Mouse (Mus musculus) erythroblast, adult 5-6 weeks (primary cell): ENCODE measurements around the gene Adam19. TPM values are rescaled to one million over a fixed set of nuclear protein-coding genes. Genes with fewer than 3 reads are reported as not detected.
"Not testable (repeated sequence)": the region's sequence is repeated elsewhere in the genome, so short reads cannot be mapped to it uniquely, and the experiment has no call there.

Experiments used
- ATAC-seq: replicated peaks from 2 replicates; pipeline ENCODE4 v1.8.0; 2016; ENCODE audit warnings: moderate number of reproducible peaks, mild to moderate bottlenecking, moderate TSS enrichment, inconsistent platforms; ENCODE audit not compliant: poor library complexity, low FRiP score, severe bottlenecking
- total RNA-seq, 2 experiments: library from RNA; stranded (forward) in 1 of 2; stranded (reverse) in 1 of 2; fragments of 150-400 nt in 1 of 2; fragments of 200-764, 138-1000 nt in 1 of 2; gene quantifications; 2 replicates each; pipeline versions ENCODE4 v1.2.3 to v1.2.4; 2015 to 2017; ENCODE audit warnings: low replicate concordance in 2 of 2

Adam19 gene
- total RNA-seq, 2 experiments from 2014 or later, result 4.6 to 6.2 TPM

DNA sequence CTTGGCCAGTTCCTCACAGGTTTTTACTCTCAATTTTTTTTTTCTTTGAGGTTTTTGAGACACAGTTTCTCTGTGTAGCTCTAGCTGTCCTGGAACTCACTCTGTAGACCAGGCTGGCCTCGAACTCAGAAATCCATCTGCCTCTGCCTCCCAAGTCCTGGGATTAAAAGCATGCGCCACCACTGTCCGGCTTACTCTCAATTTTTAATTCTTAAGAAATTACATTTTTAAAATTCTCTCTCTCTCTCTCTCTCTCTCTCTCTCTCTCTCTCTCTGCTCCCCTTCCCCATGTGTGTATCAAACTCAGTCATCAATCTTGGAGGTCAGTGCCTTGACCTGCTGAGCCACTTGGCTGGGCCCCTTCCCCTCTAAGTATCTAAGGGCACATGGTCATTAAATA lies 2.3 kb upstream of the Adam19 start:
- ATAC-seq, result not testable (repeated sequence)

DNA sequence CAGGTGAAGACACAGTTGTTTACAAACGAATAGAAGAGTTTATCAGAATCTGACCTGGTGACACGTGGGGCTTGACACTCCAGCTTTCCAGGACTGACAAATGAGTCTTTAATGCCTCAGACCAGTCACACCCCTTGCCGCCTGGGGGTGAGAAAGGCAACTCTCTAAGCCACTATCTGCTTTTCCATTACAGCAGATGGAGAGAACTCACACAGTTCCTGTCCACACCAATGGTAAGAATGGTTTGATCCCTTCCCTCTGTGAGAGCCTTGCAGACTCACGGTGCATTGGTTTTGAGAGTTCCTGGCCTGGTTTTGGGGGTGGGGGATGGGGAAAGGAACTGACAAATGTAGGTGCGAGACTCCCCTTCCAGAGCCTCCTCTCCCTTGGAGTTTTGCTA lies 1.5 kb upstream of the Adam19 start:
- ATAC-seq, result no peak

DNA sequence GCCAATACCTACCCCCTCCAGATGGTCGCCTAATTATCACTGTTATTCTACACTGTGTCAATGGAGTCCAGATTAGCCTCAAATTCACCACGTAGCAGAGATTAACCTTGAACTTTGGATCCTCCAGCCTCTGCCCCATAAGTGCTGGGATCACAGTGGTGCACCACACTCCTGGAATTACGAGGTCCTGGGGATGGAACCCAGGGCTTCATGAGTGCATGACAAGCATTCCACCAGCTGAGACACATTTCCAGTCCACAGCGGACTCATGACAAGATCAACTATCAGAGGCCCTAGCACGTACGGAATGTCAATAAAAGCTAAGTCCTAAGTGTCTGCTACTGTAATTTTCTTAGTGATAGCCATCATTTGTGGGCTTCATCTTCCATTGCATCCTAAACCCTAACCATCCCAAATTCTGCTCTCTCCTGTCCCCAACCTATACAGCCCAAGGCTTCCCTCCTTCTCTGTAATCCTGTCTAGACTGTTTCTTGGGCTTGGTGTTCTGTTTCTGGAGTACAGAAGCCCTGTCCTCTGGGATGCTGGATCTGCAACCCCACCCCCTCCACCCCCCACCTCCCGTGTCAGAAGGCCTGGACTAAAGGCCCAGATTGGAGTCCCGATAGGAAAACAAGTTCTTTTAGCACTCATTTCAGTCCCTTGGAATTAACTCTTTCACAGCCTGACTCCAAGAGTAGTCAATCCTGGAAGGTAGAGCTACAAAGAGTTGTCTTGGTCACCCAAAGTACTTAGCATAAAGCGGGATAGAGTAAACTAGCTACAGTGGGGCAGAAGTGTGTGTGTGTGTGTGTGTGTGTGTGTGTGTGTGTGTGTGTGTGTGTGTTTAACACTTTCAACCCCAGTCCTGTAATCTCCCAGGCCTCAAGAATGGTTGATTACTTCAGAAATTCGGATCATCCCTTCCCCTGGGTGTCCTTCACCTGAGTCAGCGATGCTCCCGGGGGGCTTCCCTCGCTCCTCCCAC lies 589 bp upstream of the Adam19 start:
- no peak for ATAC-seq

DNA sequence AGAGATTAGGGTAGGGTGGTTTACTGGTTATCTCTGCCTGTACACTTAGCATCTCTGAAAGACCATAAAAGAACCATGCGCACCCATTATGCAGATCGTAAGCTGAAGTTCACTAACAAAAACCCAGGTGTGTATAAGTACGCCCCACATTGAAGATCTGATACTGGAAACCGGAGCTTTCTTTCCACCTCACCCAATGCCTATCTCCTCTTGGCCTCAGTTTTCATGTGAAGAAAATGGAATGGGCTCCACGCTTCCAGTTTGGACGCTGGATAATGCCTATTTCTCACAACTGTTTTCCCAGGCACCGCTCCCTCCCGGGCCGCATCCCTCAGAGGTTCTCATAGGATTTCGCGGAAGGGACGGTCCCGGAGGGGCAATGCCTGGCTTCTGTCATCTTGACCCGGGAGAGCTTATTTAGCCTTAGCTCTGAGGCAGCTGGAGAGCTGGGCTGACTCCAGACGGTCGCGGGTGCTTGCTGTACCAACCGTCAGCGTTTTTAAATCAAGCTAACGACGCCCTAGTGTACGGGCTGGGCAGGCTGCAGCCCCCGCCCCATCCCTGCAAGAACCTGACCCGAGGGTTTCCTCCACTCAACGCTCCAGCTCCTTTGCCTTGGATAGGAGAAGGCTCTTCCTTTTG lies 1.1 kb downstream of the Adam19 start:
- no peak for ATAC-seq

DNA sequence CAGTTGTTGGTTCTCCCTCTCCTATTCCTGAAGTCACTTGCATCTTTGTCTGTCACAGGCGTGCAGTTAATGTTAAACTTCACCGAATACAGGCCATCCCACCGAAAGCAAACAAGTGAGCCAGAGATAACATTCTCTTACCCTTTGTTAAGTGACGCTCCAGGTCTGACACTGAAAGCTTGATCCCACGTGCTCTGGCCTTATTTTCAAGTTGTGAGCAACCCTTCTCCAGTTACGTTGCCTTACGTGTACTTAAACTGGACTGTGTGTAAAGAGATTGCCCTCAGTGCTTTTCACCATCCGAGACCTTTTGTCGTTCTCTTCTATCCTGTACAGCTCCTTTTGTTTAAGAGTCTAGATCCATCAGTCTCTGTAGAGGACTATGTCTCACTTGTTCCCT lies 2.2 kb downstream of the Adam19 start:
- ATAC-seq, result no peak

DNA sequence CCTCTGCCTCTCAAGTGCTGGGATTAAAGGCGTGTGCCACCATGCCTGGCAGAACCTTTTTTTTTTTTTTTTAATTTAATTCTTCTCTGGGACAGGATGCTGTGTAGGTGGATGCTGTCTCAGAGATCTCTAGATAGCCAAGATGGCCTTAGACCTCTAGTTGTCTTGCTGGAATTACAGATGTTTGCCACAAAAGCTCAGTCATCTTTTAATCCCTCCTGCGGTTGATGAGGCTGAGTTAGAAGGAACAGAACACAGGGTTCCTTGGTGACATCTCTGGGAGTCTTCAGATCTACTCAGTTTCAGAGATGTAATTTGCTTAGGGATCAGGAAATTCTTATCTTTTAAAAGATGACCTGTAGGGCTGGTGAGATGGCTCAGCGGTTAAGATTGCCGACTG lies 3.1 kb downstream of the Adam19 start:
- no peak for ATAC-seq

DNA sequence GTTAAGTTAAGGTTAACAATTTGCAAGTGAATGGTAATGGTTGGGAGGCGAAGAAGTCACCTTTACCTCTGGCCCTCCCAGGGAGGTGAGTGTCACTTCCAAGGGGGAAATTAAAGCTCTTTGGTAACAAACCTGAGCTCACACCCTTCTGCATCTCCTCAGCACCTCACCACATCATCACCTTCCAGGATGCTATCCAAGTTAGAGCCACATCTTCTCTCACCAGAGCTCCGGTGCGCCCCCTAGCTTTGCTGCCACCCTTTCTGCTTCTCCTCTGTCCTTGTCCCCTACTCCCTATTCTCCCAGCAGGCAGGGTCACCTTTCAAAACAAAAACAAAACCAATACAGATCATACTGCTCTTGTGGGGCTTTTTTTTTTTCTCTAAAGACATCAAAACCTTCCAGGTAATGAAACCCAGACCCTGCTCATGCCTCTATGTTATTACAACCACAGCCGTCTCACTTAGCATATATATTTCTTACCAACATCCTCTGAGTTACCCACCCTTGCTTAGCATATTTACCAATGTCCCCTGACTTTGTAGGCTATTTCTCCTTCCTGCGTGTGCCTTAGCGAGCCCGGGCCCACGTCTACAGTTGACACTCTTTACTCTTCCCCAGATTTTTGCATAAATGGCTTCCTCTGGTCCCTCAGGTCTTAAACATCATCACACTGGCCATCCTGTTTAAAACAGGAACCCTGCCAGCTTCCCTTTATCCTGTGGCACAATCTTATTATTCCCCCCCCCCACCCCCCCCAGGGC lies 4.3 kb downstream of the Adam19 start:
- ATAC-seq, result no peak

DNA sequence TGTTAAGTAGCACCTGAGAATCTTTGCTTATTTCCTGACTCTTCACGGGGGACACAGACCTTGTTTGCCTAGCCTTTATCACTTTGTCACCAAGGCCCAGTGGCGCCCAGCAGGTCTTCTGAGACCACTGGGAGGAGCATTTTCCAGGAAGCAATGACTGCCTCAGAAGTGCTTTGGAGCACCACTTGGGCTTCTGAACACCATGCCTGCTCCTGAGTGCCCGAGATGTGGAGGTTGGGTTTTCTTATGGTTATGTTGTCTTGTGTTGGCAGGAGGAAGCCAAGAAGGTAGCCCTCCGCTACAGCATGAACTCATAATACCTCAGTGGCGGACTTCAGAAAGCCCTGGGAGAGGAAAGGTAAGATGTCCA lies 4.8 kb downstream of the Adam19 start:
- ATAC-seq, result no peak

DNA sequence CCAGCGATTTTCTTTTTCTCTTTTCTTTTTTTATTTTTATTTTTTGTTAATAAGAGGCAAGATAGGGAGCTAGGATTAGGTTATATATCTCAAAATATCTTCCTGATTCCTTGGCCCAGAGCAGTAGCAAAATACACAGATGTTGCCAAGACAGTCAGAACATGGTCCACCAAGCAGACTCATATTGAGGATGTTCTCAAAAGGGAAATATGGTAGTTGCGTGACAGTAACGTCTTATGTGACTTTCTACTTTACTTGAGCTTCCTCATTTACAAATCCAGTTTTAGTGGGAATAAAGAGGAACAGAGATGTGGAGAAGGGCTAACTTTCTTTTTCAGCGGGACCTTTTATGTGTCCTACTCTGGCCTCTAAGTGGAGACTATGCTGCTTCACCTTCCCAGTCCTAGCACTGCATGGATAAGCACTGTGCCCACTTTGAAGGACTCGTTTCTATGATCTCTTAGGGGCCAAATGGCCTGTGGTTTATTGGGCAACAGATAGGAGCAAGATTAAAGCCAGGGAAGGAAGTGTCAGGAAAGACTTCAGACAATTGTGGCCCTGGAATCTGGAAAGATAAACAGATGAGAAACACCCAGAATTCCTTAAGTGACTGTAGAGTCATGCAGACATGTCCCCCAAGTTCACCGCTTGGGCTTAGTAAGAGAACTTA lies 6.1 kb downstream of the Adam19 start:
- ATAC-seq, result no peak

DNA sequence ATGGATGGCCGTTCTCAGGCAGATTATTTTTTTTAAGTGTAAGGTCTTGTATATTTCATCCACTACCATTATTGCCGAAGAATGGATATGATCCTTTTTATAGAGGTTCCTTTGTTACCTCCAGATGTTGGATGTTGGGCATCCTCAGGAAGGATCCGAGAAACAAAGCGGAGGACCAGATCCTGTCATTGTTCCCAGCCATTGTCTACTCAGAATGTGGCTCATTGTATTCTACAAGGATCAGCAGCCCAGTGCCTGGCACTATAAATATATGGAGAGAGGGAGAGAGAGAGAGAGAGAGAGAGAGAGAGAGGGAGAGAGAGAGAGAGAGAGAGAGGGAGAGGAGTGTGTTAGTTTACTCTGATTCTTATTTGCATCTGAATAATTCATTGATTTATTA lies 6.8 kb downstream of the Adam19 start:
- no peak for ATAC-seq

DNA sequence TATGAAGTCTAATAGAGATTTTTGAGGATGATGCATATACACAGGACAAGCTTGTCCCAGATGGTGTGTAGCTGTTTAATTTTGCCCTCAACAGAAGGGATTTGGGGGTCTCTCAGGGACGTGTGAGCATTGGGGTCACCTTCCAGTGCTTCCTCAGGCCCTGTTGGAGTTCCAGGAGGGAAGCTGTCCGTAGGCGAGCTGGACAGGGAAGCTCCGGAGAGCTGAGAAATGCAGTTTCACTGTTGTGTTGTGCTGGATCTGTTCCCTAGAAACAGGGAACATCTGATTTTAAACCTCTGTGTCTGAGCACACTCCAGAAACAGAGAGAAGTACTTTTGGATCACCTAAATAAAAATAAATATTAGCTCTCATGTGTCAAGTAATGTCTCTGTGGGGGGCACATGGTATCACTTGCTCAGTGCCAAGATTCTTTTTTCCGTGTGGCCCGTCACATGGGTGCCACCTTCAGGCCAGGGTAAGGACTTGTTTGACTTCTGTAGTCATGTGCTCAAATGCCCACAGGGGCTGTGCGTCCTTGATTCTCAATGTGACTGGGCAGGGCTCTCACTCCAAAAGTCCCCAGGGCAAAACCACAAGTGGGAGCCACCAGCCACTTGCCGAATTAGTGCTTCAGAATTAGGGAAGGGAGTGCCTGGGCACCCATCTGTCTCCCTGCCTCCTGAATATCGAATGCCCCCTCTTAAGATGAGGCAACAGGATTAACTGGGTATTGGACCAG lies 7.4 kb downstream of the Adam19 start:
- no peak for ATAC-seq

DNA sequence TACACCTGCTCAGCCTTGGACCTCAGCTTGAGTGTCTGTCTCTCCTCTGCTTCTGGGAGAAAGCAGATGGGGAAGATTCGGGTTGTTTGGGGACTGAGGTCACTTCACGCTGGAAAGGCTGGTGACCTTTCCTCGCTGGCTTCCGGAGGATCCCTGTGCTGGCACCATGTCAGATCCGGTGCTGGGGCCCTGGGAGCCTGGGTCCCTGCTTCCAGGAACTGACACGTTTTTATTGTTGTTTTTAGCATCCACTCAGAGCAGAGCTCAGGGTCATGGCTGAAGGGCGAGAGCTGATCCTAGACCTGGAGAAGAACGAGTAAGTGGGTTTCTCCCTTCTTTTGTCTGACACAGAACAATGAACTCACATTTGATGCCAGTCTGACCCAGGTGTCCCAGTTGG lies 9.0 kb downstream of the Adam19 start:
- ATAC-seq, result no peak

DNA sequence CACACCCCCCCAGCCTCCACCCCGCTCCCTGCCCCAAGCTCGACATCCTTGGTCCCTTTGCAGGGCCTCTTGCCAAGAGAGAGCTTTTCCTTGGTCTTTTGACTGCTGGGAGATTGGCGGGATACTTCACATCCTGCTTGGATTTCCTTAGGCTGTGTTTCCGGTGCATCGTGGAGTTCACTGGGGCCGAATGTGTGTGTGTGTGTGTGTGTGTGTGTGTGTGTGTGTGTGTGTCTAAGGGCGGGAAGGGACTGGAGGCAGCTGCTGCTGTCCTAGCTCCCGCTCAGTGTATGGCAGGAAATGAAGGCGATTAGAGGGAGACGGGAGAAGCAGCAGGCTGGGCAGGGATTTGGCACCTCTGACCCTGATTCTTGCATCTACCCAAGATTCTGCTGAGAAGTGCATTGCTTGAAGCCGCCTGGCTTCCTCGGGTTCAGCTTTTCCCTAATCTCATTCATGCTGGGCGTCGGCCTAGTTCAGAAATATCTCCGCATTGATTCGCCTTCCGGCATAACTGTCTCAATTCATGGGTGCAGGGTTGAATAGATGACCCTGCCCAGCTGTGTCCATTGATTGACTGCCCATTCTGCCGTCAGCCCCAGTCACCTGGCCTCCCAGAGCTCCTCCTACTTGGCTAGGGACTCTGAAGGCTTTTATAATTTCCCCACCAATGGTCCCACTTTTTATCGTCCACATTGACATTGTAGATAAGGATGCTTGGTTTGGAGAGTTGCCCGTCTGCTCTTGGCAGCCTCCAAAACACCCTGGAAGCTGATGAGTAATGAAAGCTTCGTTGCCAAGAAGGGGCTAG lies 9.6 kb downstream of the Adam19 start:
- no peak for ATAC-seq

DNA sequence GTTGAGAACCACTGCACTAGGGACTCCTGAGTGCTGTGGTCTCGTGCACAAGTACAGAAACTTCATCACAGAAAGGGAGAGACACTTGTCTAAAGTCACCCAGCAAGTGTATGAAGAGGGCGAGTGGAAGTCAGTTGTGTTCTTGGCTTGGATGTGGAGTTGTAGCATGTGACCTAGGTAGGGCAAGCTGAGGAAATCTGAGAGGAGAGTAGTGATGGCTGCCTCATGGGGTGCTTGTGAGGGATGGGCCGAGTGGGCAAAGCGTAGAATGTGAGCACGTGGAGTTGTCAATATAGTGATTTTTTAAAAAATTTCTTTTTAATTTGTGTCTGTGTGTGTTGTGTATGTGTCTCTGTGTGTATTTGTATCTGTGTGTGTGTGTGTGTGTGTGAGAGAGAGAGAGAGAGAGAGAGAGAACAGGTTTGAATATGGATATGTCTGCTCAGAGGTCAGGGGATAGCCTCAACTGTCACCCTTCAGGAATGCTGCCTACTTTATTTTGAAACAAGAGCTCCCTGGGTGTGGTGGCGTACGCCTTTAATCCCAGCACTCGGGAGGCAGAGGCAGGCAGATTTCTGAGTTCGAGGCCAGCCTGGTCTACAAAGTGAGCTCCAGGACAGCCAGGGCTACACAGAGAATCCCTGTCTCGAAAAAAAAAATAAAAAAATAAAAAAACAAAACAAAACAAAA lies 11.7 kb downstream of the Adam19 start:
- ATAC-seq, result no peak

DNA sequence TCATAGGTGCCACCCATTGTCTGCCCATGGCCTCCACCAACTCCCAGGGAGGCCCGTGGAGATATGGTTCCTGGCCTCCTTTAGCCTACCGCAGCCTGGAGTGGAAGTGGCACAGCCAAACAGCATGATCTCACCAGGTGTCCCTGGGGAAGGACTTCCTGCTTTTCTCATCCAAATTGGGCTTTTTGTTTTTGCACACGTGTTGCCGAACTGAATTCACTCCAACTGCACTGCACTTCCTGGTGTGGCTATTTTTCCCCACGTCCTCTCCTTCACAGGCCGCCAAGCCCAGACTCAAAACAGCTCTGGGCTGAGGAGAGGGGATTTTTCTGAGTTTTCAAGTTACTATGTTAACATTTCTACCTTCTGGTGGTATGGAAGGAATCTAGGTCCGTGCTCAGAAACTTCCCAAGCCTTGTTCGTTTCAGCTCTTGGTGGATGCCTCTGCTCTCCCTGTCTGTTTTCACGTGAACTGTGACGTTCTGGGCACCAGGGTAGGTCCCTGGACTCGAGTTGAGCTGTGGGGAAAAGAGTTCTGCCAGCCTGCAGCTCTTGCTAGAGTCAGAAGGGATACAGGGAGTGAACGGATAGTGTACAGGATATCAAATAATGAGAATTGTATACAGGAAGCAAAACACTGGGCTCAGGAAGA lies 13.1 kb downstream of the Adam19 start:
- no peak for ATAC-seq

DNA sequence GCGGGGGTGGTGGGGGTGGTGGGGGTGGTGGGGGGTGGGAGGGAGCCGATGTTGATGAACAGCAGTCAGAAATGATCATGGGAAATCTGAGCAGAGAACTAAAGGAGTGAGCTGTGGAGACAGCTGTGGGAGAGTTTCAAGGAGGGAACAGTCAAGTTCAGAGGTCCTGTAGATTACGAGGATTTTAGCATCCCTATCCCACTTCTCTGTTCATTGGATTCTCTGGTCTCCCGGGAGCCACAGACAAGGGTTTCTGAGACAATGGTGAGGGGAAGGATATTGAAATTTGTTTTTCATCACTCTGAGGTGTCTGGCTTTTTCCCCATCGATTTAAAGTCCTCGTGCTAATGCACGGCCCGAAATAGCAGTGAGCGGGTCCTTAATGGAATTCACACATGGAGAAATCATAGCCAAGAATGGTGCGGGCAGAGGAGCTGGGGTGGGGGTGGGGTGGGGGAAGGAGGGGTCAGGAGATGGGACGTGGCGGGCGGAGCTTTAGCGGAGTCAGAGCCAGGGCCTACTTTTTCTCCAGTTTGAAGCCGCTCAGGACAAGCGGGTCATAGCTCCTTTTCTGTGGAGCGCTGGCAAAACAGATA lies 13.7 kb downstream of the Adam19 start:
- no peak for ATAC-seq

DNA sequence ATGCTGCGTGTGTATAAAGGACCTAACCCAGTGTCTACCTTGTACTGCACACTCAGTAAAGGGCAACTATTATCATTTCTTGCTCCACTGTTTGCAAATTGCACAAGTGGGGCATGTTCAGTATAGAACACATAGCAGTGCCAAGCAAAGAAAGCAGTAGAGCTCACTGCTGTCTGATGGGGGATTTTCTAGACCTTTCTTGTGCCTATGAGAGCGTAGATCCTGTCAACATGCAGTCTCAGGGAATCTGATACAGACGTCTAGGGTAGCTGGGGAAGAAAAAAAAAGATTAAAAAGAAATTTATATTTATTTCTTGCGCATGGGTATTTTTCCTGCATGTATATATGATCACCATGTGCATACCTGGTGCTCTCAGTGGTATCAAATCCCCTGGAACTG lies 14.4 kb downstream of the Adam19 start:
- no peak for ATAC-seq
